Mouse (Mus musculus) liver, embryonic 12.5 days (tissue): ENCODE measurements around the gene Zranb3. TPM values are rescaled to one million over a fixed set of nuclear protein-coding genes. Genes with fewer than 3 reads are reported as not detected.

Experiments used
- ATAC-seq: fragments of 200-750 bp; cut with Nextera tagmentation; 2 replicates; pipeline ENCODE4 v1.8.0; 2017; ENCODE audit warnings: moderate number of reproducible peaks, mild to moderate bottlenecking, moderate library complexity
- H3K27ac ChIP-seq: fragments of 300-500 bp; sonication (generic); 2 replicates; pipeline ENCODE4 v1.5.1; 2016; ENCODE audit warnings: mild to moderate bottlenecking
- H3K27me3 ChIP-seq: fragments of 300-500 bp; sonication (generic); replicated peaks from 2 replicates; pipeline ENCODE4 v1.6.1; 2016; ENCODE audit warnings: mild to moderate bottlenecking, moderate library complexity
- H3K36me3 ChIP-seq: fragments of 300-500 bp; sonication (generic); 2 replicates; pipeline ENCODE4 v1.6.1; 2016; ENCODE audit warnings: mild to moderate bottlenecking, moderate library complexity
- H3K4me1 ChIP-seq: fragments of 300-500 bp; sonication (generic); 2 replicates; pipeline ENCODE4 v1.6.1; 2016
- H3K4me2 ChIP-seq: fragments of 300-500 bp; sonication (generic); 2 replicates; pipeline ENCODE4 v1.6.1; 2016; ENCODE audit warnings: mild to moderate bottlenecking, moderate library complexity
- H3K4me3 ChIP-seq: fragments of 300-500 bp; sonication (generic); 2 replicates; pipeline ENCODE4 v1.5.1; 2016; ENCODE audit warnings: mild to moderate bottlenecking, moderate library complexity
- H3K9ac ChIP-seq: fragments of 300-500 bp; sonication (generic); 2 replicates; pipeline ENCODE4 v1.6.1; 2016; ENCODE audit warnings: mild to moderate bottlenecking, moderate library complexity
- H3K9me3 ChIP-seq: fragments of 300-500 bp; sonication (generic); replicated peaks from 2 replicates; pipeline ENCODE4 v1.6.1; 2016; ENCODE audit warnings: mild to moderate bottlenecking, moderate library complexity
- WGBS: fragments of 180-500 bp; shearing (Covaris S2); methylation state at CpG from one replicate; pipeline ENCODE4 v1.1.7; 2016; ENCODE audit not compliant: insufficient replicate concordance; 5-methylcytosine and 5-hydroxymethylcytosine counted together
- polyA plus RNA-seq: library from polyadenylated mRNA; unstranded; fragments of >200 nt; fragmentation: Nextera tagmentation; extraction: Ambion mirVana; gene quantifications from 2 replicates; pipeline ENCODE4 v1.2.1, GENCODE M21; 2016

Zranb3 gene
- polyA plus RNA-seq, 1 experiment from 2014 or later, result 7.5 TPM

DNA sequence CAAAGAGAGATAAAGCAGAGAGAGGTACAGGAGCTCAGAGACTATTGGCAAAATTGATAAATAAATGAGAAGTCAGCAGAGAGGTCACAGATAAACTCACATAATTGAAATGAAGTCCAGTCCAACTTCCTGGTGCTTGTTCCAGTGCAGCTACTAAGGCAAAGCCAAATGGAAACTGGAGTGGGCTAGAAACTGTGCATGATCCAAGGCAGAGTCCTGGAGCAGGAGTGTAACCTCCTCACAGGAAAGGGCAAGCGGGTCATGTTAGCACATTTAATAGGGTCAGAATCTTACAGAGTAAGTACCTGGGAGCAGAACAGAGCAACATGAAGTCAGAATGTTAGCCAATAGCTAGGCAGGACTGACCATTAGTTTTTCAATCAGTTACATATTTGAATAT is 24.2 kb downstream of the Zranb3 start:
- 84% methylated on average over 1 of the region's 1 CpGs for WGBS

DNA sequence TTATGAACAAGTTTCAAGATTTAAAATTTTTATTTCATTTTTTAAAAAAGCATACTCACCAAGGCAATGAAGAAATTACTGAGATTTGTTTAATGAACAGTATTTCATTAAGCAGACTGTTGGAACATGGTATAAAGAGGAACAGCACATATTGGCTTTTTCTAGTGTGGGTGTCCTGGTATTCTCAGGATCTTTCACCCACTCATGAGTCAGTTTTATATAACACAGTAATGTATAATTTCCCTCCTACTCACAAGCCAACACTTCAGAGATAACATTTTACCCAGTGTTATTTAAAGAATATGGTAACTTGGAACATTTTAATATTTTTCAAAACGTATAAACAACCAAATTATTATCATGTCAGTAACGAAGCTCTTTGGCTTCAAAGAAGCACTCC is 25.1 kb downstream of the Zranb3 start:
- no peaks in the 10 kb centered on the region for H3K27me3 ChIP-seq
- H3K36me3 ChIP-seq, result peaks cover 14% of the 10 kb centered on the region
- no peak overlapping the region for H3K4me2 ChIP-seq
- no peaks in the 10 kb centered on the region for H3K9me3 ChIP-seq
- no peak overlapping the region for H3K27ac ChIP-seq
- 78% methylated on average over 2 of the region's 2 CpGs for WGBS
- no peak for ATAC-seq
- H3K4me3 ChIP-seq, result no peak overlapping the region
- peaks cover 8% of the 10 kb centered on the region for H3K4me1 ChIP-seq
- no peak overlapping the region for H3K9ac ChIP-seq

More for the DNA sequence above, 24.2 kb downstream of the Zranb3 start:
- Histone ChIP-seq H3K27me3 (no peaks in the 10 kb centered on the region), H3K4me1 (peaks cover 8% of the 10 kb centered on the region), H3K9me3 (no peaks in the 10 kb centered on the region), H3K4me2 (no peak overlapping the region), H3K4me3 (no peak overlapping the region), H3K9ac (no peak overlapping the region), H3K27ac (no peak overlapping the region), H3K36me3 (peaks cover 14% of the 10 kb centered on the region)
- ATAC-seq, result no peak

DNA sequence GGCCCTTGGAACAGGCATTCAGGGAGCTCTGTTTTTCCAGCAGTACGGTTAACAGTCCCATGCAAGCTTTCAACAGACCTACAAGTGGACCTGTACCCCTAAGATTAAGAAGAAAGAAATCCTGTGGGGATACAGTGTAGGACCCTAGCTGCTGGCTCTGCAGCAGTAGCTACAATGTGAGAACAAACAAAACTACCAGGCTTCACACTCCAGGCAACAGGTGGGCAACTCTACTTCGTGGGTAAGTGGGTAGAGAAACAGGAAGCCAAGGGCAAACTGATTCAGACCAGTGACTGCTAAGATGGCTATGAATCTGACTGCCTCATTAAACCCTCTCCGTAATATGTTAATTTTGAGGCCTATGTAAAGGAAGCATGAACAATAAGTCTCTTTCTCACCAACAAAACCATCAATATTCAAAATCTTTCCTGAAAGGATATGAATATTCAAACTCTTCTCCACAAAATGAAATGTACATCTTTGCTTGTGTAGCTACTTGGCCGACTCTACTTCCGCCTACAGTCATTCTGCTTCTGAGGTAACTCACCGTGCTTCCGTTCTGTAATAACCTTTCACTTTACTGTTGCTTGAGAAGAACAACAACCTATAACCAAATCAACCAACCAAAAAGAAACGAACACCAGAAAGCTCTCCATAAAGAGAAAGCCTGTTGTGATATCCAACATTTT is 25.9 kb downstream of the Zranb3 start:
- Histone ChIP-seq H3K9me3 (no peaks in the 10 kb centered on the region), H3K4me1 (peaks cover 8% of the 10 kb centered on the region), H3K27ac (no peak overlapping the region), H3K4me3 (no peak overlapping the region), H3K9ac (no peak overlapping the region), H3K36me3 (peaks cover 10% of the 10 kb centered on the region; the same call in 1 of the 2 replicates), H3K27me3 (no peaks in the 10 kb centered on the region), H3K4me2 (no peak overlapping the region)
- WGBS, result 82% methylated on average over 8 of the region's 8 CpGs
- ATAC-seq, result no peak

DNA sequence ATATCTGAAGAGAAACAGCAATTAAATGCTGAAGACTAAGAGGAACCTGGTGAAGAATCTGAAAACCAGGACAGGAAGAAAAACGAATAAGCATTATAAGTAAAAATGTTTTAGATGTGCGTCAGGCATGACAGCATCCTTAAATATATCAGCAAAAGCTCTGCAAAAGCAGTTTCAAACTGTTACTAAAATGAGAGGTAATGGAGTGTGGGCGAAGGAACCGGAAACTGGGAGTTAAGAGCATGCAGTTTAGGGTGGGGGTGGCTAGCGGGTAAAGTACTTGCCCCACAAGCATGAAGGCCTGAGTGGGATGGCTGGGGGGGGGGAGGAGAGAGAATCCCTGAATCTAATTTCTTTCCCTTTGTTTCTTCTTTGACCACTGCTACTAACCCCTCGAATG is 29.8 kb downstream of the Zranb3 start:
- Histone ChIP-seq H3K27me3 (no peaks in the 10 kb centered on the region), H3K4me3 (no peak overlapping the region), H3K9me3 (no peaks in the 10 kb centered on the region), H3K4me1 (peaks cover 23% of the 10 kb centered on the region), H3K36me3 (peaks cover 10% of the 10 kb centered on the region; the same call in 1 of the 2 replicates), H3K9ac (no peak overlapping the region), H3K4me2 (no peak overlapping the region), H3K27ac (no peak overlapping the region)
- 87% methylated on average over 6 of the region's 6 CpGs for WGBS
- no peak for ATAC-seq

DNA sequence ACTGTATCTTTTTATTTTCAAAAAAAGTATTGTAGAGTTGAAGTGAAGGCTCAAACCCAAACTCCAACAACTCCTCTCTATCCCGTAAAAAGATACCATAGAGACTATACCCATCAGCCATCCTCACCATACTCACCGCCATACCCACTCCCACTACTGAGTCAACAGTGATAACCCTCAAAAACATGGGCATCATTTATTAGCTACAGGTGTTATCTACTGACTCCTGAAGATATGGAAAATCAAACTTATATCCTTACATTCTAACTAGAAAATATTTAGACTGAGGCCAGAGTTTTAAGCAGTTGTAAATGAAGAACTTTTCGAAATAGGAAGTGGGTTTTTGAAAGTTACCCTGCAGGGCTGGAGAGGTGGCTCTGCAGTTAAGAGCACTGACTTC is 32.8 kb downstream of the Zranb3 start:
- Histone ChIP-seq H3K36me3 (peaks cover 18% of the 10 kb centered on the region), H3K27me3 (no peaks in the 10 kb centered on the region), H3K4me3 (no peak overlapping the region), H3K4me1 (peaks cover 26% of the 10 kb centered on the region), H3K4me2 (no peak overlapping the region), H3K9me3 (no peaks in the 10 kb centered on the region), H3K27ac (peak overlapping the region; percentile 73; the same call in 1 of the 2 replicates), H3K9ac (no peak overlapping the region)
- 0 out of 2 replicates have a peak, but pooled peaks have one; percentile 31 for ATAC-seq
- WGBS, result 80% methylated on average over 3 of the region's 3 CpGs

DNA sequence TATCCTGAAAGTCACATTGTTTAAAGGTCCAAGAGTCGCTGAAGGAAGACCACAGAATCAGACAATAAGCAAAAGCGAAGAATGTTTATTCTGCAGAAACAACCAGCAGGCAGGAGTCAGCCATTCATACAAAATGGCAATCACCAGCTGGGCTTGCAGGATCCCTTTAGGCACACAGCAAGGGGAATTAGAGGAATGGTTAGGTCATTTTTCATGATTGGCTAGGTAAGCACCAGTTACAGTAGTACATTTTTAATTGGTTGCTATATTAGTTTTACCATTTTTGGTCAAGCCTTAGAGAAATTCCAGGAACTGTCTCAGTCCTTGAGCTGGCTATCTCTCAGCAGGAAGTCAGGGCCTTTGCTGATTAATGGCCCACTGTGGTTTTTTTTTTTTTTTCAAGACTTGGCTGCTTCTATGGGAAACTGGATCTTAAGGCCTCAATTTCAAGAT is 33.9 kb downstream of the Zranb3 start:
- H3K4me3 ChIP-seq, result no peak overlapping the region
- H3K27me3 ChIP-seq, result no peaks in the 10 kb centered on the region
- peaks cover 26% of the 10 kb centered on the region for H3K4me1 ChIP-seq
- no peaks in the 10 kb centered on the region for H3K9me3 ChIP-seq
- WGBS, result 35% methylated on average over 2 of the region's 2 CpGs
- peak overlapping the region; percentile 73 for H3K27ac ChIP-seq
- H3K36me3 ChIP-seq, result peaks cover 14% of the 10 kb centered on the region
- ATAC-seq, result peak; percentile 86
- no peak overlapping the region for H3K9ac ChIP-seq
- H3K4me2 ChIP-seq, result no peak overlapping the region

DNA sequence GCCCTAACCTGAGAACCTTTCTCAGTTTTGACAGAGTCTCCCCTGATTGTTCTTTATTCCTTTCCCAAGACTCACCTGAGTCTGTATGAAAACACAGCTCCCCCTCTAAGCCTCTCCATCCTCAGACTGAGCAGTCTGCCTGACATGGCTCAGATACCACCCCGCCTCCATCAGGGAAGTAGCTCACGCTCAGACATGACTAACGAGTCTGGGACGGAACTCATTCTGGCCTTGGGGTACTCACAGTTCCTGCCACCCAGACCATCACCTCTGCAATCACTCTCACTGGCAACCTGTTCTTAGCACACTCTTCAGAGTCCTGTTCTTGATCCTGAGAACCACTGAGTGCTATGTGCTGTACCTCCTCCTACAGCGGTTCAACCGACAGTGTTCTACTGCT is 38.1 kb downstream of the Zranb3 start:
- Histone ChIP-seq H3K9me3 (no peaks in the 10 kb centered on the region), H3K4me3 (no peak overlapping the region), H3K27ac (no peak overlapping the region), H3K27me3 (no peaks in the 10 kb centered on the region), H3K36me3 (peaks cover 8% of the 10 kb centered on the region), H3K9ac (no peak overlapping the region), H3K4me2 (no peak overlapping the region), H3K4me1 (peaks cover 39% of the 10 kb centered on the region)
- 88% methylated on average over 6 of the region's 6 CpGs for WGBS
- ATAC-seq, result no peak

DNA sequence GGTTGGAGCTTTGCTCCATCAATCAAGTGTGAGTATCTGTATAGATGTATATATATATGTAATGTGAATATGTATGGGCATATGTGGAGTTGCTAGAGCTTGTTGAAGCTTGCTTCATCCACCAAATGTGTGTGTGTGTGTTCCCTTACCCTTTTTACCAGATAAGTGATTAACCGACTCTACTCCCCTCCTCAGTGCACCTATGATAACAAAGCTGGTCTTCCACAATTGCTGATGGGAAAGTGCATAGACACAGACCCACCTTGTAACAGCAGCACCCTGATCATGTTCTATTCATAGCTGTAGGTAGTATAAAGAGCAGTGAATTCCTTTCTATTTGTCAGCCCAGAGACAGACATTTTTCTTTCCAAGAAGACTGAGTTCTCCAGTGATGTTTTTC is 40.7 kb downstream of the Zranb3 start:
- Histone ChIP-seq H3K4me1 (peaks cover 26% of the 10 kb centered on the region), H3K9me3 (no peaks in the 10 kb centered on the region), H3K9ac (no peak overlapping the region), H3K27ac (no peak overlapping the region), H3K27me3 (no peaks in the 10 kb centered on the region), H3K36me3 (peaks cover 9% of the 10 kb centered on the region), H3K4me3 (no peak overlapping the region), H3K4me2 (no peak overlapping the region)
- peak; percentile 55 for ATAC-seq
- 24% methylated on average over 1 of the region's 1 CpGs for WGBS

DNA sequence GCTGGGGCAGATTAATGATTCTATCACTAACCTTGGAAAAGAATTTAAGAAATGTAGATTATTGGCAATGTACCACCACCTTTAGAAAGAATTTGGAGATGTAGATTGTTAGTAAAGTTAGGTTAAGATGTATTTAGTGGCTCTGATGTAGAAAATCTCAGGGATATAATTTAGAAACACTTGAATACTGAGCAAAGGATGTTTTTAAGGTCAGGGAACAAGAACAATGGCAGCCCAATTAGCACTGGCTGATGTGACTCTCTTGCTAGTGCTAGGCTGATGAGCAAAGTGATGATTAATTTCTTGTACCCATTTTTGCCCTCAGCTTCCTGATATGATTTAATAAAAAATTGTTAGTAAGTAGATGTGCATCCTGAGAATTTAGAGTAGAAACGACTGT is 41.4 kb downstream of the Zranb3 start:
- WGBS, result 73% methylated on average over 1 of the region's 1 CpGs
- Histone ChIP-seq H3K9ac (no peak overlapping the region), H3K9me3 (no peaks in the 10 kb centered on the region), H3K27ac (no peak overlapping the region), H3K4me3 (no peak overlapping the region), H3K36me3 (peaks cover 5% of the 10 kb centered on the region; the same call in 1 of the 2 replicates), H3K4me2 (no peak overlapping the region), H3K4me1 (peaks cover 26% of the 10 kb centered on the region), H3K27me3 (no peaks in the 10 kb centered on the region)
- ATAC-seq, result no peak

DNA sequence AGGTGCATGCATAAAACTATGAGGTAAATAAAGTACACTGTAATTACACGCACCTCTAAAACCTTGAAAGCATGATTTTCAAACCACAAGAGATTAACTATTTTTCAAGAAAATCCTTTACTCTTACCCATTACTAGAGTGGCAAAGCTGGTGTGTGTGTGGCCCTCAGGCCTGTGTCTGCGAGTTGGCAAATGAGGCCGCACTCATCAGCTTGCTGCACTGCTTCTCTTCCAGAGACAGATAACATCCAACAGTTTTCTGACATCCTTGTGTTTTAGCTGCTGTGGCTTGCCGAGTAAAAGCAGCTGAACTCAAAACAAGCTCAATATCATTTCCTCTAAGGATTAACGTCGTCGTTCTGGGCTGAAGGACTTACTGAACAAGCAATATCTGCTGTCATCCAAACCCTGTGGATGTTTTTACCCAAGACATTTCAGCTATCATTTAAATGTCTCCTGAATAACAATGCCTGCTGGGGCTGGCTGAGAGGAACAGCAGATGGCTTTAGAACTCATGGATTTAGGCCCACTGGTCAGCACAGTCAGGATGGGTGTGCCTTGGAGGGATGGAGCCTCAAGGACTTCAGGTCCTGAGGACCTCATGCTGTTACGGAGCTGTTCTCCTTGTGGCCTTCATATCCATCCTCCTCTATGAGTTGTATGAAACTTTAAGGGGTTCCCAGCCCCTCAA is 42.0 kb downstream of the Zranb3 start:
- H3K27ac ChIP-seq, result no peak overlapping the region
- 55% methylated on average over 8 of the region's 8 CpGs for WGBS
- no peak overlapping the region for H3K4me3 ChIP-seq

DNA sequence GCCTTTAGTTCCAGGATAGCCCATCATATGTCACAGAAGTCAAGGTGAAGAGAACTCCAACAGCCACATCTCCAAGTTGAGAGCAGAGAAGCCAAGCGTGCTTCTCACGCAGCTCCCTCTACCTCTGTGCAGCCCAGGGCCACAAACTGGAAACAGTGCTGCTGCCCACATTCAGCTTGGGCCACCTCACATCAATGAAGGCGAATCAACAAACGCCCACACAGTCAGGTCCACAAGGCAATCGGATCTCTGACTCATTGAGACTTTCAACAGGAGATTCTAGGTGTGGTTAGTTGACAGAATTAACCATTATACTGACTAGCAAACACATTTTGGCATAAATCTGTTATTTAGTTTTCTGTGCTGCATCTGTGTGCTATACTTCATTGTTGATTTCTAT is 44.2 kb downstream of the Zranb3 start:
- WGBS, result 74% methylated on average over 5 of the region's 5 CpGs
- no peaks in the 10 kb centered on the region for H3K27me3 ChIP-seq
- no peak overlapping the region for H3K9ac ChIP-seq
- no peak overlapping the region for H3K27ac ChIP-seq
- ATAC-seq, result no peak
- H3K4me3 ChIP-seq, result no peak overlapping the region
- no peaks in the 10 kb centered on the region for H3K9me3 ChIP-seq
- peaks cover 8% of the 10 kb centered on the region; the same call in 1 of the 2 replicates for H3K36me3 ChIP-seq
- H3K4me1 ChIP-seq, result peaks cover 26% of the 10 kb centered on the region
- H3K4me2 ChIP-seq, result no peak overlapping the region

More for the DNA sequence above, 42.0 kb downstream of the Zranb3 start:
- H3K27me3 ChIP-seq, result no peaks in the 10 kb centered on the region
- H3K9me3 ChIP-seq, result no peaks in the 10 kb centered on the region
- H3K36me3 ChIP-seq, result peaks cover 8% of the 10 kb centered on the region; the same call in 1 of the 2 replicates
- no peak overlapping the region for H3K9ac ChIP-seq
- ATAC-seq, result no peak
- H3K4me1 ChIP-seq, result peaks cover 26% of the 10 kb centered on the region
- no peak overlapping the region for H3K4me2 ChIP-seq

DNA sequence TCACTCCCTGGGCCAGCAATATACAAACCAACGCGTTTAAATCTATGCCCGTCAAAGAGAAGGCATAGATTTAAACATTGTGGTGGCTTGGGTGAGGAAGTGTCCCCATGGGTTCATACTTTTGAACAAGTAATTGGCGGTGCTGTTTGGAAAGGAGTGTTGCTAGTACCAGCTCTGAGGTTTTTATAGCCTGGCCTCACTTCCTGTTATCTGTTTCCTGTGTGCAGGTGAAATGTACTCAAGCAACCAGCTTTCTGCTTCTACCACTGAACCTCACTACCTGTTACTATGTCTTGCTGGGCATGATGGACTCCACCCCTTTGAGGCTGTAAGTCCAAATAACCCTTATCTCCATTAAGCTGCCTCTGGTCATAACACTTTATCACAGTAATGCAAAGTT is 45.6 kb downstream of the Zranb3 start:
- Histone ChIP-seq H3K36me3 (peaks cover 11% of the 10 kb centered on the region; the same call in 1 of the 2 replicates), H3K9me3 (no peaks in the 10 kb centered on the region), H3K4me2 (no peak overlapping the region), H3K9ac (no peak overlapping the region), H3K4me1 (peaks cover 20% of the 10 kb centered on the region), H3K27ac (no peak overlapping the region), H3K4me3 (no peak overlapping the region), H3K27me3 (no peaks in the 10 kb centered on the region)
- no peak for ATAC-seq
- WGBS, result 85% methylated on average over 4 of the region's 4 CpGs
